Mouse (Mus musculus): ENCODE results near the gene Sec24b.

Gene Sec24b

DNA sequence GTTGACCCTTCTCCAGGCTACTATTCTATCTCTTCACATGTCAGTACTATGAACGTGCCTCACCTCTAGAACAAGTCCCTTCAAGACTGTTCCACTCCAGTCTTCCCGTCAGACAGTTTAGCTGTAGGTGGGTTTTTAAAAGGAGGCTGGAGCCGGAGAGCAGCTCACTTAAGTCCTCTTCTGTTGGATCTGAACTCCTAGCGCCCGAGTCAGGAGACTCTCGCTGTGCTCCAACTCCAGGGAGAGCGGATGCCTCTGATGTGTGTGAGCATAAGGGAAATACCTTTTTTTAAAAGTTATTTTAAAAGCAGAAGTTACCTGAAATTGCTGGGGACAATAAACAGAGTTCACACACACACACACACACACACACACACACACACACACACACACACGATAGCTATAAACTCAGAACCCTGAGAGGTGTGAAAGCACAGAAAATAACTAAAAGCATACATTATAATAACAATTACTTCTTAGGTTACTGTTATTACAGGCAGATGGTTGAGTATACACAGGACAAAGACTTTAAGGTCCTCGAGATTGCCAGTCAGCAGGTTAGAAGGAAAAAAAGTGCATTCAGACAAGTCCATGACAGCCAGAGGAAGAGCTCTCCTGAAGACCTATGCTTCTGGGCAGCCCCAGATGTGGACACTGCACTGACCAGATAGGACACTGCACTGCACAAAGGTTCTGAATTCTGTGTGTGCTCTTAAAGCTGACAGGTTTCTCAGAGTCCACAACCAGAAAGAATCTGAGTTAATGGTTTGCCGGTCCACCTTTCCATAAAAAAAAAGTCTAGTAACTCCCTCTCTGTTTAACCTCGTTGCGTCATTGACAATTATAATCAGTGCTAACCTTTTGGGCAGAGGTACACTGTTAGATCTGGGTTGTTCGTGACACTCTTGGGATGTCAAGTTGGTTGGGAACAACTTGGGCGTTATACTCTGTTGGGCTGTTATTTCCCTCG, 5.7 kb downstream of the Sec24b start:
- no peak for DNase-seq (ENCODE audit: low spot score)

DNA sequence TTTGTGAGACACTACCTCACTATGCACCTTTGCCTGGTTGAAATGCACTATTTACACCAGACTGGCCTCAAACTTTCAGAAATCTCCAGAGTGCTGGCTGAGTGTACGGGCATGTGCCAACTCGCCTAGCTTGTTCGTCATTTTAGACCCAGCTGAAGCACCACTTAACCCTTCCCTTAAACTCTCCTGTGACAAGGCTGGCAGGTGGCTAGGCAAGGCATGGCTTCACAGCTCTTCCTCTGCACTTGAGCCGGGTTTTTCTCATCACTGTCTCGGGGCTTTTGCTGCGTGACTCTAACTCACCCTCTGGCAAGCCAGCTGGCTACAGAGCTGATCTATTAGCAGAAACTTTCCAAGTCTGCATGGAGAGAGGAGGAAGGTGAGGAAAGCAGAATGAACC, 6.8 kb downstream of the Sec24b start:
- DNase-seq (ENCODE audit: low spot score): no peak

DNA sequence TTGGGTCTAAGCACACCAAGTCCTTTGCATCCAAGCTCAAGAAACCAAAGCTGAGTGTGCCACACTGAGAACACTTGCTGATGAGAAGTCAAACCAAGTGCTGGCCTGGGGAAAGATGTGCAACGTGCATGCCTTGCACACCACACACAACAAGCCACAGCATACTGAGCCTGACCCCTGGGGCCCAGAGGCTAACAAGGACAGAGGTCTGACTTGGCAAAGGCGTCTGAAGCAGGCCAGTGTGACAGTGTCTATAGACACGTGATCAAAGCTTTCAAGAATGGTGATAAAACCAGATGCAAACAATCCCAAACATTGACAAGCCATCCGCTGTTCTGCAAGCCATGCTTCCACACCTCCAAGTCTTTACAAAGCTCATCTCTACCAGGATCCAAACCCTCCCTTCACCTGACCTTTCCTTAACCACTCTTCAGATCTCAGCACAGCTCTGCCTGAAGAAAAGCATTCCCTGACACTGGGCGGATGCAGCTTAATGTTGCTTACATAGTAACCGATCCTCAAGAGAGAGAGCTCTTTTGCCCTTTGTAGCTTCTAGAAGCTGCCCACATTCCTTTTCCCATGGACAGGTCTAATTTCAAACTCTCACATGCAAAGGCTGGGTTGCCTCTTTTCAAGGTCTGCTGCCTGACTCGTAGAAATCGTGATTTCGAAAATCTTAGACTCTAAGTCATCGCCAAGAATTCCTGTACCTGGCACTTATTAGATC, 7.8 kb downstream of the Sec24b start:
- DNase-seq (ENCODE audit: low spot score): no peak

DNA sequence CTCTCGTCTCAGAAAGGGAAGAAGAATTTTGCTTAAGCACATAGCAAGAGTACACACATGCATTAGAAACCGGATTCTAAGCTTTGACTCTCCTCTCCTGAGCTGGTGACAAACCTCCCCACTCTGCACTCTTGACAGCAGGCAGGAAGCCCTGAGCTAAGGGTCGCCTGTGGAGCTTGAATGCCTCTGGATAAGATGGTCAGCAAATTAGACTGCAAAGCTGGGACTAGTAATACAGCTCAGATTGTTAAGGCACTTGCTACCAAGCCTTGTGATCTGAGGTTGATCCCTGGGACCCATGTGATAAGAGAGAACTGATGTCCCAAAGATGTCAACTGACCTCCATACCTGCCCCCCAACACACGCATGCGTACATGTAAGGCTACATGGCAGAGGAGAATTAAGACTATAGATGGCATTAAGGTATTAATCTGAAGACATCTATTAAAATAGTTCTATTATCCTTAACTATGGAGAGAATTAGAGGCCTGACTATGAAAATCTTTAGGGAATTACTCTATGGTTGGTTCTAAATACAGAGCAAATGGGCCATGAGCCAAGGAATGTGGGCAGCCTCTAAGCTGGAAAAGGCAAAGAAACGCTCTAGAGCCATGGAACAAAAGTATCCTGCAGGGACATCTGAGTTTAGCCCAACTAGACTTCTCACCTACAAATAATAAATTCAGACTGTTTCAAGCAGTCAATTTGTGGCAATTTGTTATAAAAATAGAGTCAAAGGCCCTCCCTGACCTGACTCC, 8.6 kb downstream of the Sec24b start:
- DNase-seq (ENCODE audit: low spot score): no peak

DNA sequence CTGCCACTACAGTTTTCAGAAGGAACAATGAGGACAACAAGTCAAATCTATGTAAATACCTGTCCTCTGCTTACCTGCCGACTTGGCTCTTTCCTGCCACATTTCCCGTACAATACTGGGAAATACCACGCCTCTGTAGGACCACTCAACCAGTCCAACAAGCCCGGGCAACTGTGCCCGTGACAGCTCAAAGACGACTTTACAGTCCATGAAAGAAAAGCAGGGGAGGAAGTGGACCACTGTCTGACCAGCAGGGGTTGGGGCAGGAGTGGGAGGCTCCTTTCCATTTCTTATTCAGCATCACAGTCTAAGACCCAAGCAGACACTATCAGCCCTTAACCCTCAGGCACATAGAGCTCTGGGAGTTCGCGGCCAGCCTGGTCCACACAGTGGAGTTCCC, 9.2 kb downstream of the Sec24b start:
- DNase-seq (ENCODE audit: low spot score): no peak

DNA sequence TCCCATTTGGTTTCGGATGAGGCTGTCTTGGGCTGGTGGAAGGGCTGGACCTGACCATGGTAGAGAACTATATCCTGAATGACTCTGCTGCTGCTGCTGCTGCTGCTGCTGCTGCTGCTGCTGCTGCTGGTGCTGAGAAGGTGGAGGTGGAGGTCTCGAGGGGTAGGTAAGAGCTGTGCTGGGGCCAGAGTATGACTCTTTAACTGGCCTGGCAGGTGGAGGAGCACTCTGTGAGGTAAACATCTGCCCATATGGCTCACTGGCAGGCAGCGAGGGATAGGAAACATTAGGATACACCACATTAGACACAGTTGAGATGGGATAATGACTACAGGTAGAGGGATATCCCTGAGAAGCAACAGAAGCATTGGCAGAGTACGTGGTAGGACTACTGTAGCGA, 20.6 kb downstream of the Sec24b start:
- DNase-seq (ENCODE audit: low spot score): no peak

DNA sequence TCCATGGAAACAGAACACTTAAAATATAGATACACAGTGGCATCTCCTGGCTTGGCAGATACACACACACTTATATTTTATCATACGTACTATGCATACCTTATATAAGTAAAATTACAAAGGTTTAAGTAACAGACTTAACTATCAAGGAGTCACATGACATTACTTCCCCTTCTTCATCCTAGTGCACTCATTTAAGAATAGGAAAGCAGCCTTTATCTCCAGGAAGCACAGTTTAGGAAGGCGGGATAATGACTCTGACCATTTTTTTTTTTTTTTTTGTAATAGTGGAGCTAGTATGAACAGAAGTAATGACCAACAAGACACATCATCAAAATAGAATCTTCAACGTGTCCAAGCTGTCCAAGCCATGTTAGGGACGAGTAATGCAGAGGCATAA, 21.3 kb downstream of the Sec24b start:
- no peak for DNase-seq (ENCODE audit: low spot score)

DNA sequence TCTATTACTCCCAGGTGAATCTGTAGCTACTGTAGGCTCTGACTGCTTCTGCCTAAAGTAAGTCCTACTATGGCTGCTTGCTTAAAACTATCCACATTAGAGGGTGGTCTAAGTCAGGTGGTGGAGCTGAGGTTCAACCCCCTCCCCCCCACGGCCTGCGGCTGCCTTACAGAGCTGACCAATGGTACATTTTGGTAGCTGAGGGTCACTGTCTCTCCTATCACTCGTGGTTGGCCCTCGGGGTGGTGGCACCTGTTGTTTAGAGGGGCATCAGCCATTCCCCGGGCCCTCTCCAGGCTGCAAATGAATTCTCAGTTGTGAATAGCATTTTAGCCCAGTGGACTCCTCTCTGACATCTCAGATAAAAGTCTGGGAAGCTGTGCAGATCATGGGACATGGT, 32.6 kb downstream of the Sec24b start:
- no peak for DNase-seq (ENCODE audit: low spot score)

DNA sequence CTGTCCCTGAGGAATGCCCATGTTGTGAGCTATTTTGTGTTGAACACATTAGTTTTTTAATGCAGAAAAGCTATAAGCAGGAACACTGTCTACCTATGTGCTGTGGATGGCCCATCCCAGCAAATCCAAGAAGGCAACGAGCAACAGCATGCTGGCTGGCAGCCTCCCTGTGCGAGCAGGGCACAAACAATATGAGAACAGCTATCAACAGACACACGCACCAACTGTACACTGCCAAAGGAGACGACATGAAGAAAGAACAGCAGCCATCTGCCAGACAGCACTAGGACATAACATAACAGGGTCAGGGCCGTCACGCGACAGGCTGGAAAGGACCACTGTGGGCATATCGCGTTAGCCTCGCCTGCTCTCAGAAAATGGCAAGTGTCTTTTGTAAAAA, 35.2 kb downstream of the Sec24b start:
- no peak for DNase-seq (ENCODE audit: low spot score)

DNA sequence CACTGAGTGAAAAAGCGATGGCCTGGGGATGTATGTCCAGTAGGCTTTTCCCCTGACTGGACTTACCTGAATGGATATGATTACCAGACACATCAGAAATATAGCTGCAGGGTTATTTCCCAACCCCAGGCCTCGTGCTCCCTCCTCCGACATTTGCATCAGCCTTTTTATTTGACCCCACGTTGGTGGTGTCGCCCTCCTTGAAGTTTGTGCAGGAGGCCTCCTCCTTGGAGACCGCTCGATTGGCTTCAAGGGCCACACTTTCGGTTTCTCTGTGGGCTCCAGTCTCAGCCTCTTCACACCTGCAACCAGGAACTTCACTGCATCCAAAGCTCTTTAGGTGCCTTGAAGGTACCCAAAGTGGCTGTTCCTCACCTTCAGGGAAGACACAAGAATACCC, 35.8 kb downstream of the Sec24b start:
- DNase-seq (ENCODE audit: low spot score): no peak

DNA sequence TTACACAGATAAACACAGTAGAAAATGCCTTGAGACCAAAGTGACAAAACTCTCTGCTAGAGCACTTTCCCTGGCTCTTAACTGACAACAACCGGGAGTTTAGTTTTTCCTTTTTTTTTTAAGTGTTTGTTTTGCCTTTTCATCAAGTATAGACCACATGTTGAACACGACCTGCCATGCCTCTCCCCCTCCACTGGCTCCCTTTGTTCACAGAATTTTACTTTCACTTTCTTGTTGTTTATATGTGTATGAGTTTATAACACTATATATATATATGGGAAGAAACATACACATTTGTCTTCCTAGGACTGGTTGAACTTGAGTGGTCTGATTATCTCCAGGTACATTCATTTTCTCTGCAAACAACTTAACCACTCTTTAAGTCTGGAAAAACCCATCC, 48.4 kb downstream of the Sec24b start:
- DNase-seq (ENCODE audit: low spot score): no peak

DNA sequence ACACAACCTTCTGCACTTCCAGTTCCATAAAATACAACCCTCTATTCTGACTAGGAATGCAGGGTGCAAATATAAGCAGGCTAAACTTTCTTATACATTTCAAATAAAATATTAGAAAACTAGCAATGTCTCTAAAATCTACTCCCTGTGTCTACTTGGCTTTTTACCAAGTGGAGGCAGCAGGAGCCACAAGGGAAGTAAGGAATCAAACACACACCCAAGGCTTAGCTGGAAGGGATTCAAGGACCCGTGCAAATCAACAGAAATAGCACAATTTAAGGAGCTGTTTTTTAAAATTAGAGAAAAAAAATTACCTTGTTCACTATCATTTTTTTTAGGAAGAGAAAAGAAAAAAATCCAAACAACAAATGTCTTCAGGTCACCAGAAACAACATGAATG, 50.1 kb downstream of the Sec24b start:
- DNase-seq (ENCODE audit: low spot score): no peak

DNA sequence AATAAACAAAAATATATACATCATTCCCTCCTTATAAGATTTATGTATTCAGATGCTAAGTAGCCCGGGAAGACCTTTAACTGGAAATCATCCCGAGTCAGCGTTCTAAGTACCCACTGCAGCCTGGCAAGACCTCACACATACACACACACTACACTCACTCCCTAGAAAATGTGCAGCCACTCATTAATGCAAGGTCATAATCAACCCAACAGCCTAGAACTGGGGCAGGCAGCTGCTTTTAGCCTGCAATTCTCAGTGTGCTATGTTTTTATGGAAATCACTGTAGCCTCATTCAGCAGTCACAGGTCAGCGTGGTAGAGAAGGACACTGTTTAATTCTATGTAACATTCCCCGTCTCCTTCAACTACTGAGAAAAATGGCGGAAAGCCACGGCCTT, 55.2 kb downstream of the Sec24b start:
- DNase-seq (ENCODE audit: low spot score): no peak

DNA sequence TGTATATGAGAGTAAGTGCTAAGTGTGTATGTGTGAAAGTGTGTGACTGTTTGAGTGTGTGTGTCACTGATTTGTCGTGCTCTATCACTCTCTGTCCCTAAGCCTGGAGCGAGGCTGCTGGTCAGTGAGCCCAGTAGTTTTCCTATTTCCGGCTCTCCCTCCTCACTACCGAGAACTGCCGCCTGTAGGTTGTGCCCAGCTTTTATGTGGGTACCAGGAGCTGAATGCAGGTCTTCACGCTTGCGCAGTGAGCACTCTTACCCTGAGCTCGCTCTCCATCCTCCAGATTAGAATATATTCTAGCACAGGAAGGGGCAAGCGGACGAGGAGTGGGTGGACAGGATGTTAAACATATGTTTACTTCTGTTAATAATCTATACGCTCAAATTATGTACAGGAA, 60.4 kb downstream of the Sec24b start:
- DNase-seq (ENCODE audit: low spot score): no peak

DNA sequence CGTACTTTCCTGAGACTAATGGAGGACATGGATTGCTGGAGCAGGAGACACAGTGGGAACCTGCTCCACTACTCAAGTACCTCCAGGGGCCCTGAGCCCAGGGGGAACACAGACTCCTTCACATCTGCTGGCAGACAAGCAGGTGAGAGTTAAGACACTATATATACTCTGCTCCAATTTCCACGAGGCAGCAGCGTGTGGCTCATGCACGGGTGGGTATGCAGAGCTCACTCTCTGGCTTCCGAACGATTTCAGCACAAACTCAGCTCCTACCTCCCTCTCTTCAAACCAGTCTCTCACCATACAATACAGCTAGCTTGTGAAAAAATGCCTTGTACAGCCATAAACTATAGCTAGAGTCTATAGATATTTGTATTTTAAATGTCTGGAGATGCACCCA, 62.8 kb downstream of the Sec24b start:
- no peak for DNase-seq (ENCODE audit: low spot score)

DNA sequence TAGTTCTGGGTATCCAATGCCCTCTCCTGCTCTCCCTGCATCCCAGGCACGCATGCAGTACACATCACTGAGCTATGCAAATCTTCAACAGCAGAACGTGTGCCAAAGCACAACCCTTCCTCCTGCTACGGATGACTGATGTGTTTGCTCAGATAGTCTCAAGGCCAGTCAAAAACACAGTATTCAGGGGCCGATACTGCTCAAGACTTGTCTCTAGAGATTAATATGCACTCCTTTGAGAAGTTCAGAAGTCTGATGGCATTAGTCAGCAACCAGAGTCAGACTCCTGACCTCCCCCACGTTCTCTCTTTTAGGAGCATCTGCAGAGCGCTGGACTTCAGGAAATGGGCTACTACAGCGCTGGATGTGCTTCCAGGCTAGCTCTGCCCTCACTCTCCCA, 63.4 kb downstream of the Sec24b start:
- peak; percentile 31 for DNase-seq (ENCODE audit: low spot score)

DNA sequence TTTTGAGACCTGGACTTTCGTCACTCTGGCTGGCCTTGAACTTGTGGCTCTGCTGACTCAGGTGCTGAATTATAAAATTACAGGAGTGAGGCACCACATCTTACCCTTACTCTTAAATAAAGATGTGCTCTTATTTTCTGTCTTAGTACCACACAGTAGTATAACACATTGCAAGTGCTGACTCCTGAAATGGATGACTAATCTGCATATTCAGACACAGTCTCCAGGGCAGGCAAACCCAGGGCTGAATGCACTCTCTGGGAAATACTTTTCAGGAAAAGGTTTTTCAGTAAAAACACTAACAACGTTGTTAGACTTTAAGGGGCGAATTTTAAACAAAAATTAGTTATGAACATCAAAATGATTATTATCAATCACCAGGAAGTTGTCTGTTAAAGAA, 64.0 kb downstream of the Sec24b start:
- no peak for DNase-seq (ENCODE audit: low spot score)

DNA sequence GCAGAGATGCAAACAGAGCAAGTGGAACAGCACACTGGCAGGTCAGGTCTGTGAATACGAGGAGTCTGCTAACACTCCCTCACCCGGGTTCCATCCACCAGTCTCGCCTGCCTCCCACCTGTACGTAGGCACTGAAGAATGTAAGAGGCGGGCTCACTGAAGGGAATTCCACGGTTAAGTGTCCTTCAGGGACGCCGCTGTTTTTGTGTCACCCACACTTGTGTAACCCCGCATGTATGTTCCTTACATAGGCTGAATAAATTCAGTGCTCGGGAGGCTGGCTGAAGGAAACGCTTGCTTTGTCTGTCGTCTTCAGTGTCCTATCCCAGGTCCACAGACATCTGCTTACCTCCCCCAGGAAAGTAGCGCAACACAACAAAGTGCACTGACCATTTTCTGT, 74.1 kb downstream of the Sec24b start:
- no peak for DNase-seq (ENCODE audit: low spot score)

DNA sequence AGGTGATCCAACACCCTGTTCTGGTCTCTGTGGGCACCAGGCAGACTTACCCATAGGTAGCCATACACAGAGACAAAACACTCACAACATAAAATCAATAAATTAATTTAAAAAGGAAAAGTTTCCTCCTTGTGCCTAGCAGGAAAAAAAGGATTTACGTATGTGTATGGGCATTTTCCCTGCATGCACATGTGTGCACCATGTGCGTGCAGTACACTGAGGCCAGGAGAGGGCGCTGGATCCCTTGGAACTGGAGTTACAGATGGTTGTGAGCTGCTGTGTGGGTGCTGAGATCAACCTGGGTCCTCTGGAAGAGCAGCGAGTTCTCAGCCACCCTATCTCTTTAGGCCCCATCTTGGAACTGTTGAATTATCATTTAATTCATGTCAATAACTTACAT, 76.0 kb downstream of the Sec24b start:
- no peak for DNase-seq (ENCODE audit: low spot score)

DNA sequence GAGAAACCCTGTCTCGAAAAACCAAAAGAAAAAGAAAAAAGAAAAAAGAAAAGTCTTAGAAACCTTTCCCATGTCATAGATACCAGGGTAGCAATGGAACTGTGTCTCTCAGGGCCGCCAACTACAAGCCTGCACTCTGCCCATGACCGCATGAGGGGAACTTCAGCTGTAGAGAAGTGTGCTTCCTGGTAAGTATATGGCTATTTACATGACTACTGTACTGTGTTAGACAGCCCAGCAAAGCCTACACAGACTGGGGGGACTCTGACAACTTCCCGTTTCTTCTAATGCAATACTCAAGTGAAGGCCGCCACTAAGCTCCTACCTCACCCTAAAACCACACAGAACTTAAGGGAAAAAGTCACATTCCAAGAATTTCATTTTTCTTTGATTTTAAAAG, 76.6 kb downstream of the Sec24b start:
- no peak for DNase-seq (ENCODE audit: low spot score)

DNA sequence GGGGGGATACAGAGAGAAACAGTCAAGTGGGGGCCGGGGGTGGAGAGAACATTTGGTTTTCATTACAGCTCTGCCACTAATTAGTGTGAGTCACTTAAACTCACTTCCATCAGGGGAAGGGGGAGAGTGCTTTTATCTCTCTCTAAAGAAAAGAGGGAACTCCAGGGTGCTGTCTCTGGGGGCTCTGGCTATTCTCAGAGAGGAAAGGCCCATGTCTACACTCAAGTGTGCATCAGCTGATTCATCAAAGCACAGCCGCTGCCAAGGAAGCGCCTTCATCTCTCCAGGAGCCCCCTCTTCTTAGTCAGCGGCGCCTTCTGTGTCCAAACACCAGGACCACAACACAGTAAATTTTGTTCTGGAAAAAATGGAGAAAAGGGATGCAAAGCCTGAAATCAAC, 79.1 kb downstream of the Sec24b start:
- DNase-seq (ENCODE audit: low spot score): no peak

DNA sequence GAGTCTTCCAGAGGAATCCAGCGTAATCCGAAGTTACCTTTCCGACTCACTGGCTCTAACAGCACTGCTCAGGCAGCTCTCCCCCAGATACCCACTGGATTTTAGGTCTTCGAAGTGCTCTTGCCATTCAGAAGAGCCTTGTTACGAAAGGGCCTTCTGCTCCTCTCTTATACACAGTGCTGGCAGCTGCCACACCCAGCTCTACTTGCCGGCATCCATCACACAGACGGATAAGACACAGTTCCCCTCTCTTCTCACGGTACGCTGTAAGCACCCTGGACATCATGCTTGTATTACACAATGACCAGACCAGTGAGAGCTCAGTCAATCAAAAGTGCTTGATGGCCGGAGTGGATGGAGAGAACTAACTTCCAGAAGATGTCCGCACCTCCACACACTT, 79.6 kb downstream of the Sec24b start:
- DNase-seq (ENCODE audit: low spot score): no peak

DNA sequence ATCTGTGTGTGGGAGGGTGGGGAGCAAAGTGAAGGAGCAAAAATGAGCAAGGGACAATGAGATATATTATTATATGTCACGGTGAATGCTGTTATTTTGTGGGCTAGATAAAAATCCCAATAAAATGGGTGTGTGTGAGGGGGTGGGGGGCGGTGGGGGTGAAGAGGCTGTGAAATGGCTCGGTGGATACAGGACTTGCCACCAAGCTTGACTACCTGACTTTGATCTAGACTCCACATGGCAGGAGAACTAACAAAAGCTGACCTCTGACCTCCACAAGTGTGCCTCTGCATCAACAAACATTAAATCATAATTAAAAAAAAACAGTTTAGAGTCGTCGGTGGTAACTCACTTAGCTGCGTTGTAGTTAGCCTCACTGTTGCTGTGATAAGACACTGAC, 81.8 kb downstream of the Sec24b start:
- DNase-seq (ENCODE audit: low spot score): no peak
